ENCODE assay signal across 20 mouse cellular contexts in genomic region chr19:40760071-40760470, GRCm38 (mm10). TPM values are rescaled to one million over a fixed set of nuclear protein-coding genes. Genes with fewer than 3 reads are reported as not detected.
DNase-seq lines count a peak whose midpoint lies in the region; ATAC-seq lines count a peak whose summit lies in the region.
"Had no signal": no experiment of that assay in that cellular context is flagged by ENCODE, and none has a peak within 500 bp of the region (broad histone marks: within the 10 kb centered on the region; RNA-seq: fewer than 3 reads in every experiment).

No protein-coding gene starts in this region.

- no peak for ATAC-seq in megakaryocyte, adult 5-6 weeks (ENCODE audit: poor library complexity, severe bottlenecking)
- ATAC-seq in neural tube, embryonic 15.5 days (ENCODE audit: low FRiP score): no peak
- ATAC-seq: forebrain, embryonic 15.5 days had no signal

- H3K4me3 ChIP-seq in megakaryocyte, embryonic 14.5 days (replicated peaks): peak overlapping the region; percentile 28
- H3K4me3 ChIP-seq in neural tube, embryonic 15.5 days (replicated peaks): no peak overlapping the region
- H3K4me3 ChIP-seq: embryonic facial prominence, embryonic 10.5 days; forebrain, embryonic 15.5 days; heart, embryonic 10.5 days; hindbrain, embryonic 15.5 days had no signal

- 71% methylated on average over 2 of the region's 2 CpGs for WGBS in neural tube, embryonic 15.5 days

- H3K27me3 ChIP-seq in megakaryocyte, embryonic 14.5 days (replicated peaks): no peaks in the 10 kb centered on the region
- H3K27me3 ChIP-seq in neural tube, embryonic 15.5 days (replicated peaks): no peaks in the 10 kb centered on the region
- H3K27me3 ChIP-seq: forebrain, embryonic 15.5 days; hindbrain, embryonic 15.5 days had no signal

- no peak overlapping the region for H3K4me2 ChIP-seq in neural tube, embryonic 15.5 days
- H3K4me2 ChIP-seq: forebrain, embryonic 15.5 days; hindbrain, embryonic 15.5 days had no signal

- peak; percentile 55 to 62 for DNase-seq in cerebellum, postnatal 10 days
- no peak for DNase-seq in cerebellum, adult 8-10 months
- DNase-seq in heart, adult 11 months: peak; percentile 27
- no peak for DNase-seq in heart, postnatal 14 days
- DNase-seq: adrenal gland, postnatal 14 days; gastrocnemius, postnatal 36 days; heart, adult 18-20 months; heart, postnatal 10 days; kidney, adult 11 months had no signal

- peaks cover 70% of the 10 kb centered on the region for H3K4me1 ChIP-seq in megakaryocyte, embryonic 14.5 days
- H3K4me1 ChIP-seq in neural tube, embryonic 15.5 days: peaks cover 11% of the 10 kb centered on the region
- H3K4me1 ChIP-seq: heart, embryonic 10.5 days; hindbrain, embryonic 15.5 days had no signal

- H3K36me3 ChIP-seq in megakaryocyte, embryonic 14.5 days (replicated peaks; ENCODE audit: low read length): peaks cover 63% of the 10 kb centered on the region
- H3K36me3 ChIP-seq in neural tube, embryonic 15.5 days: no peaks in the 10 kb centered on the region
- H3K36me3 ChIP-seq: embryonic facial prominence, embryonic 10.5 days; forebrain, embryonic 15.5 days; heart, embryonic 10.5 days; hindbrain, embryonic 15.5 days had no signal

- H3K9me3 ChIP-seq in megakaryocyte, embryonic 14.5 days: no peaks in the 10 kb centered on the region
- no peaks in the 10 kb centered on the region for H3K9me3 ChIP-seq in neural tube, embryonic 15.5 days (replicated peaks)
- H3K9me3 ChIP-seq: embryonic facial prominence, embryonic 10.5 days; forebrain, embryonic 15.5 days; heart, embryonic 10.5 days; hindbrain, embryonic 15.5 days had no signal

- intact Hi-C loops in heart, postnatal 14 days (cut with DNase I): no loop called here

- H3K9ac ChIP-seq in neural tube, embryonic 15.5 days (replicated peaks): no peak overlapping the region
- H3K9ac ChIP-seq: forebrain, embryonic 15.5 days; hindbrain, embryonic 15.5 days had no signal

- H3K27ac ChIP-seq in neural tube, embryonic 15.5 days (replicated peaks): no peak overlapping the region
- H3K27ac ChIP-seq: embryonic facial prominence, embryonic 10.5 days; forebrain, embryonic 15.5 days; heart, embryonic 10.5 days; hindbrain, embryonic 15.5 days had no signal

RNA-seq across cellular contexts. Expression of gene Cc2d2b, which starts 11.5 kb away (rescaled TPM):
- not detected for total RNA-seq in heart, postnatal 14 days (2021)
- polyA plus RNA-seq in megakaryocyte, embryonic 14.5 days (2012; ENCODE audit: insufficient read depth, low replicate concordance): 0.18 TPM in 1 of 2 replicates, not detected in the other
- total RNA-seq in megakaryocyte, adult 5-6 weeks (2015): not detected in 2 replicates
- not detected in 2 replicates for total RNA-seq in megakaryocyte, adult 5-6 weeks (2017)
- polyA plus RNA-seq in neural tube, embryonic 15.5 days (2015; fragmentation: Nextera tagmentation; extraction: Ambion mirVana): 0.23 and 0.55 TPM in 2 replicates
- total RNA-seq: gastrocnemius, adult 8-10 months; gastrocnemius, postnatal 36 days; heart, adult 18-20 months; heart, postnatal 10 days; MEL had no signal
- polyA plus RNA-seq: C2C12; embryonic facial prominence, embryonic 14.5 days had no signal

Comparison
In these comparisons a context has a peak if more than half of its experiments do, and no peak if none do; other contexts are left out.
1. DNase-seq: peak in cerebellum, postnatal 10 days (2 of 2) and heart, adult 11 months (single experiment); none in cerebellum, adult 8-10 months (single experiment) and heart, postnatal 14 days (0 of 2).